In the genomic region with DNA sequence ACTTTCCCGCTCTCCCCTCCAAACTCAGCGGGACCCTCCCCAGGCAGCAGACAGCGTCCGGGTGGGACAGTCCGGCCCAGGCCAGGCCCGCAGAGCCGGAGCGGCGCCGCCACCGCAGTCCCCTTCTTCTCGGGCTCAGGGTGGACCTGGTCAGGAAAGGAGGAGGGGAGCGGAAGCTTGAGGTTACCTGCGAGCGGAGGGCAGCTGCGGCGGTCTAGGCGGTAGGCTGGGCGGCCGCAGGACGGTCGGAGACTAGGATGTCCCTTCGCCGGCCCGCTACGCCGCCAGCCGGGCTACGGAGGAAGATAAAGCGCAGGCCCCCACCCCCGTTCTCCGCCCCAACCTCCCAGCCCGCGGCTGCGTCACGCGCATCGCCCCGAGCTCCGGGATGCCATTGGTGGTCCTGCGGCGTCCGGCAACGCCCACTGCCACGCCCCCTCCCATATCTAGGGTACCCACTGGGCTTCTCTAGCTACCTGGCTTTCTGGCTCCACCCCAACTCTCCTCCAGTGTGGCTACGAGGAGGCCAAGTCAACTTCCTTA, we compare ENCODE assay signal across 8 mouse cellular contexts. TPM values are rescaled to one million over a fixed set of nuclear protein-coding genes. Genes with fewer than 3 reads are reported as not detected.
DNase-seq lines count a peak whose midpoint lies in the region; ATAC-seq lines count a peak whose summit lies in the region.

A gene (minus strand): TSS at position 371 of the 543 bp plus-strand sequence.

- peak; percentile 92 for DNase-seq in CD4-positive helper T cell, adult 2 months (ENCODE audit: low read depth, low spot score)
- peak; percentile 59 for DNase-seq in brain, embryonic 18.5 days (ENCODE audit: low read depth, low spot score)
- DNase-seq in fibroblast of lung, adult 2 months (ENCODE audit: low read depth) = peak; percentile 58
- DNase-seq in kidney, postnatal 14 days = peak; percentile 95
- peak; percentile 83 for DNase-seq in liver, embryonic 13.5 days
- peak; percentile 91 for DNase-seq in neural tube, embryonic 10.5 days (ENCODE audit: extremely low spot score, low spot score)

- peak within 1 kb of the TSS; percentile 75 to 80 for H3K27ac ChIP-seq in heart, embryonic 14.5 days (replicated peaks in 1 of 2; ENCODE audit: control insufficient read depth in 1 of 2, insufficient read depth in 1 of 2, low read depth in 2 of 2, low read length in 2 of 2)
- H3K27ac ChIP-seq in liver, embryonic 13.5 days = peak within 1 kb of the TSS; percentile 62
- H3K27ac ChIP-seq in stomach, embryonic 16.5 days (ENCODE audit: low read length) = peak within 1 kb of the TSS; percentile 77

- H3K4me3 ChIP-seq in heart, embryonic 14.5 days (ENCODE audit: control insufficient read depth in 1 of 2, insufficient read depth in 1 of 2, low read depth in 1 of 2, low read length in 2 of 2) = peak within 1 kb of the TSS; percentile 78
- peak within 1 kb of the TSS; percentile 69 for H3K4me3 ChIP-seq in liver, embryonic 13.5 days (replicated peaks)
- peak within 1 kb of the TSS; percentile 79 for H3K4me3 ChIP-seq in stomach, embryonic 16.5 days (replicated peaks; ENCODE audit: low read length)

- H3K9me3 ChIP-seq in heart, embryonic 14.5 days (ENCODE audit: control insufficient read depth, low read length) = 0 out of 2 replicates have a peak, but pooled peaks cover 6% of the 10 kb centered on the region
- no peaks in the 10 kb centered on the region for H3K9me3 ChIP-seq in liver, embryonic 13.5 days (replicated peaks)
- H3K9me3 ChIP-seq in stomach, embryonic 16.5 days (replicated peaks; ENCODE audit: control insufficient read depth, low read length) = peaks cover 5% of the 10 kb centered on the region; the same call in 1 of the 2 replicates

- under 1% methylated on average over 45 of the region's 46 CpGs for whole genome bisulfite sequencing in heart, embryonic 14.5 days
- WGBS in liver, embryonic 13.5 days (ENCODE audit: insufficient replicate concordance) = 1% methylated on average over 46 of the region's 46 CpGs
- WGBS in stomach, embryonic 16.5 days = under 1% methylated on average over 43 of the region's 46 CpGs

- peak within 1 kb of the TSS; percentile 74 for H3K4me2 ChIP-seq in heart, embryonic 14.5 days (ENCODE audit: low read length)
- H3K4me2 ChIP-seq in liver, embryonic 13.5 days = peak within 1 kb of the TSS; percentile 81
- peak within 1 kb of the TSS; percentile 70 for H3K4me2 ChIP-seq in stomach, embryonic 16.5 days (ENCODE audit: low read depth, low read length)

- H3K36me3 ChIP-seq in heart, embryonic 14.5 days (ENCODE audit: control insufficient read depth, insufficient read depth, low read length) = peaks cover 2% of the 10 kb centered on the region; the same call in 1 of the 2 replicates
- H3K36me3 ChIP-seq in liver, embryonic 13.5 days = 0 out of 2 replicates have a peak, but pooled peaks cover 2% of the 10 kb centered on the region
- H3K36me3 ChIP-seq in stomach, embryonic 16.5 days (ENCODE audit: control insufficient read depth, insufficient read depth, low read length) = peaks cover 6% of the 10 kb centered on the region; the same call in 1 of the 2 replicates

- peak; percentile 92 for ATAC-seq in heart, embryonic 14.5 days (ENCODE audit: insufficient number of reproducible peaks, insufficient read depth, low FRiP score, low read depth)
- ATAC-seq in liver, embryonic 13.5 days (ENCODE audit: low read depth) = peak; percentile 91
- peak; percentile 94 for ATAC-seq in stomach, embryonic 16.5 days (ENCODE audit: insufficient read depth, low FRiP score)

- H3K4me1 ChIP-seq in heart, embryonic 14.5 days (ENCODE audit: control insufficient read depth in 2 of 2, insufficient read depth in 2 of 2, low read length in 2 of 2) = peaks cover 2 to 11% of the 10 kb centered on the region in 2 experiments; a peak in 3 of 4 replicates
- peaks cover 37% of the 10 kb centered on the region for H3K4me1 ChIP-seq in liver, embryonic 13.5 days (replicated peaks)
- H3K4me1 ChIP-seq in stomach, embryonic 16.5 days (ENCODE audit: control insufficient read depth, insufficient read depth, low read length) = peaks cover 15% of the 10 kb centered on the region

- no peaks in the 10 kb centered on the region for H3K27me3 ChIP-seq in heart, embryonic 14.5 days (ENCODE audit: control insufficient read depth, insufficient read depth, low read length)
- peaks cover 19% of the 10 kb centered on the region for H3K27me3 ChIP-seq in liver, embryonic 13.5 days
- H3K27me3 ChIP-seq in stomach, embryonic 16.5 days (ENCODE audit: control insufficient read depth, insufficient read depth, low read length) = no peaks in the 10 kb centered on the region

- H3K9ac ChIP-seq in heart, embryonic 14.5 days (ENCODE audit: low read length) = peak within 1 kb of the TSS; percentile 82
- peak within 1 kb of the TSS; percentile 68 for H3K9ac ChIP-seq in liver, embryonic 13.5 days
- H3K9ac ChIP-seq in stomach, embryonic 16.5 days (ENCODE audit: low read length) = peak within 1 kb of the TSS; percentile 87

RNA-seq across cellular contexts. Expression of the gene that starts here (rescaled TPM):
- polyA plus RNA-seq in heart, embryonic 14.5 days (2014; fragmentation: Nextera tagmentation; extraction: Ambion mirVana) = 32.2 and 32.7 TPM in 2 replicates
- polyA plus RNA-seq in liver, embryonic 13.5 days (2015; fragmentation: Nextera tagmentation; extraction: Ambion mirVana) = 16.1 and 18.3 TPM in 2 replicates
- 44.7 and 46.8 TPM in 2 replicates for polyA plus RNA-seq in stomach, embryonic 16.5 days (2015; fragmentation: Nextera tagmentation; extraction: Ambion mirVana)

Comparison
In these comparisons a context has a peak if more than half of its experiments do, and no peak if none do; other contexts are left out.
1. Peak in every context shown above with its lines: DNase-seq, ATAC-seq, H3K4me3 ChIP-seq and H3K27ac ChIP-seq.